Mouse (Mus musculus): ENCODE results near the gene Plekhh2. TPM values are rescaled to one million over a fixed set of nuclear protein-coding genes. Genes with fewer than 3 reads are reported as not detected.

The Plekhh2 gene
- total RNA-seq (2017): not detected in 2 replicates

DNA sequence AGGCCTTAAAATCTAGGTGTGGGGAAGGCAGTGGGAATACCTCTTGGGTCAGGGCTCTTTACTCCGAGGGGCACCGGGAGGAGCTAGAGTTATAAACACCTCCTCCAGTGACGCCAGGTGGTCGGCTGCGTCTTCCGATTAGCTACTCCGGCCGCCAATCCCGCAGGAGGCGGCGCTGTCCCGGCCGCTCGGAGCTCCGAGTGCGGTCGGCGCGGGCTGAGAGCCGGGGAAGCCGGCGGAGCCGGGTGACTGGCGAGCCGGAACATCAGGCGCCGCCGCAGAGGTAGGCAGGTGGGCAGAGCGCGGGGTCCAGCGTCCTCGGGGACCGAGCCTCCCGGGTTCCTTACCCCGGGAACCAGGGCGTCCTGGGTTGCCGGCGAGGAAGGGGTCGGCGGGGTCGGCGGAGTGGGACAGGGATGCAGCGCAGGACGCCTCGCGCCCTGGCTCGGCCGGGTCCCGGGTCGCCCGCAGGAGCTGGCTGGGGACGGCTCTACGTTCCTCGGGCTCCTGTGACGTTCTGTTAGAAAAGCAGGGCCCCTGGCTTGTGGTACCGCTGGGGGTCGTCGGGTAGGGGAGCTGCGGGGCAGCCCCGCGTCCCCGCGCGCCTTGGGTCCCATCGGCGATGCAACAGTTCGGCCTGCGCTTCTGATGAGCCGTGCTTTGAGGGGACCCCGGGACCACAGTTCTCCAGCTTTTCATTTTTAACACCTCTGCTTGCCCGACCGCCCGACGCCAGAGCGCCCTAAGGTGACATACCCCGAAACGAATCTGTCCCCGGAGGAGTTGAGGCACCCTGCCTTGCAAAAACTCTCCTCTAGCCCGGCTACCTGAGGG, at the start of gene Plekhh2:
TSS of gene Plekhh2 (plus strand) at position 214 of the 834 bp plus-strand sequence.
- ATAC-seq (ENCODE audit: extremely low read depth, insufficient number of reproducible peaks, low FRiP score, poor library complexity, severe bottlenecking): no peak

DNA sequence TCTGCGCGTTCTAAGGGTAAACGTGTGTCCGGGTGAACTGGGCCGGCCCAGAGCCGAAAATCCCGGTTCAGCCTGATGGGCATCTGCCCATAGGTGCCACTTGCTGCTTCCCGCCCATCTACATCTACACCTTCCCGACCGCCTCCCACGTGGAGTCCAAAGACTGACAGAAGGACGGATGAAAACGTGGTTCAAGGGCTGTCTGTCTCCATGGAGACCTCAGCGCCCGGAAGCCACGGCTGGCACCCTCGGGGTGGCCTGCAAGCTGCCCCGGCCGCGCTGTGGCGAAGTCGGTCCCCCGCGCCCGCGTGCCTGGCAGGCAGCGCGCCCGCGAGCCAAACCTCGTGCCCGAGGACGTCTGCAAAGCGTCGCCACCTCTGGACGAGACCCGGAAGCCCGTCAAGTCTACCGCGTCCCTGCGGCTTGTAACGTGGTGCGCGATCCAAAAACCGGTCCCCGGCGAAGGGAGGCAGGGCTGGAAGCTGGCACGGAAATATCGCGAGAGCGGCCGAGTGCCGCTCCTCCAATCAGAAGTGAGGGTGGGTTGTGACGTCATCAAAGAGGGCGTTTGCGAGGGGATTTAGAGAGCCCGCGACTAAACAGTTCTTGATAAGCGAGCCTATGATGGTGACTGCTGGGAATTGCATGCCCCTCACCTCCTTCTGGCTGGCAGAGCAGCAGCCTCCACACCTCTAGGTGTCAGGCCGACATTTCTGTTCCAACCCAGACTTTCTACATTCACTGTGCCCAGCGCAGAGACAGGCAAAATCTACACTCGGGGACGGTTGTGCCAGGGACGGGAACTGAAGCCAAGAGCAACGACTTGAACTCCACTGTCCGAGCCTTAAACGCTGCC, 45.7 kb upstream of the Plekhh2 start, which contains the start of gene Thada:
TSS of gene Thada (minus strand) at position 453 of the 856 bp plus-strand sequence.
- ATAC-seq (ENCODE audit: extremely low read depth, insufficient number of reproducible peaks, low FRiP score, poor library complexity, severe bottlenecking): peak; percentile 97

DNA sequence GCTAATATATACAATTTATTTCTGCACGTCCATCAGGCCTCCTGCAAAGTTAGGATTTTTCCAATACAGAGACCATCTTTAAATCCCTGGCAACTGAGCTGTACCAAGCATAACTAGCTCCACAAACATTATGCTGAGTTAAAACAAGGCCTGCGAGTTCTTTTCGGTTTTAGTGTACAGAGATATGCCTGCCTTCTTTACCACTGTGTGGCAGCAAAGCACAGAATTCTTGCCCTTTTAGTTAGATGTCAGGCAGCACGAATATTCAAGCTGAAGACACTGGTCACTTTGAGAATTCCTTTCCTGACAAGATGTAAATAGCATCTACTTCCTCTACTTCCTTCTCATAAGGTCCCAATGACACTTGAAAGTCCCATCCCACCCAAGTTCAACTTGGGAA, 37.4 kb upstream of the Plekhh2 start:
- no peak for ATAC-seq (ENCODE audit: extremely low read depth, insufficient number of reproducible peaks, low FRiP score, poor library complexity, severe bottlenecking)

DNA sequence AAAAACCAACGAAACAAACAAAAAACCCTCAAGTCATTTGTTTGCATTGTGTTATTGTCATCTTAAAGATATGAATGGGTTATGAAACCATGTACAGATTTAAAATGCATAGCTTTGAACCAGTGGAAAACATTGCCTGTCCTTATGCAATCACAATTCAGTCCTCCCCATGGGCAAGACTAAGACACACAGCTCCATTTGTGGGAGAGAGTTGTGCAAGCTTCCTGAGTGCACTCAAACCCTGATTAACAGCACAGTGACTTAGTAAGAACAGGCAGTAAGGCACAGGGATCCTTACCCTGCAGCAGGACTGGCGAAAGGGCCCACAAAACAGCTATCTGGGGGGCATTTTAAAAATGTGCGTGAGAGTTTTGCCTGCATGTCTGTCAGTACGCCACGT, 34.5 kb upstream of the Plekhh2 start:
- no peak for ATAC-seq (ENCODE audit: extremely low read depth, insufficient number of reproducible peaks, low FRiP score, poor library complexity, severe bottlenecking)

DNA sequence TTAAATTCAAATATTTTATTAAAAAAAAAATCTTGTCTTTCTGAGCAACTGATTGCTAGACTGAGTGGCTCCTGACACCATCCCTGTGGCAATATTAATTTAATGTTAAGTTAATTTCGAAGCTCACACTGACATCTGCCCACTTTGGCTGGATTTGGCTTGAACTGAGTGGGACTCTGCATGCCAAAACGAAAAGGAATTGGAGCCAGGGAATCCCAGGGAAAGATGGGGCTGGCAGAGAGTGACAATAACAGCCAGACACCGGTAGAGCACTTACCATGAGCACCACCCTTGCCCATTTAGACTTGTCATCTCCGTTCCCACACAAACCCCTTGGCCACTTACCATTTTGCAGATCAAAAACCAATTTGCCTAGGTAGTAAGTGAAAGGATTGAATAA, 33.4 kb upstream of the Plekhh2 start:
- ATAC-seq (ENCODE audit: extremely low read depth, insufficient number of reproducible peaks, low FRiP score, poor library complexity, severe bottlenecking): no peak

DNA sequence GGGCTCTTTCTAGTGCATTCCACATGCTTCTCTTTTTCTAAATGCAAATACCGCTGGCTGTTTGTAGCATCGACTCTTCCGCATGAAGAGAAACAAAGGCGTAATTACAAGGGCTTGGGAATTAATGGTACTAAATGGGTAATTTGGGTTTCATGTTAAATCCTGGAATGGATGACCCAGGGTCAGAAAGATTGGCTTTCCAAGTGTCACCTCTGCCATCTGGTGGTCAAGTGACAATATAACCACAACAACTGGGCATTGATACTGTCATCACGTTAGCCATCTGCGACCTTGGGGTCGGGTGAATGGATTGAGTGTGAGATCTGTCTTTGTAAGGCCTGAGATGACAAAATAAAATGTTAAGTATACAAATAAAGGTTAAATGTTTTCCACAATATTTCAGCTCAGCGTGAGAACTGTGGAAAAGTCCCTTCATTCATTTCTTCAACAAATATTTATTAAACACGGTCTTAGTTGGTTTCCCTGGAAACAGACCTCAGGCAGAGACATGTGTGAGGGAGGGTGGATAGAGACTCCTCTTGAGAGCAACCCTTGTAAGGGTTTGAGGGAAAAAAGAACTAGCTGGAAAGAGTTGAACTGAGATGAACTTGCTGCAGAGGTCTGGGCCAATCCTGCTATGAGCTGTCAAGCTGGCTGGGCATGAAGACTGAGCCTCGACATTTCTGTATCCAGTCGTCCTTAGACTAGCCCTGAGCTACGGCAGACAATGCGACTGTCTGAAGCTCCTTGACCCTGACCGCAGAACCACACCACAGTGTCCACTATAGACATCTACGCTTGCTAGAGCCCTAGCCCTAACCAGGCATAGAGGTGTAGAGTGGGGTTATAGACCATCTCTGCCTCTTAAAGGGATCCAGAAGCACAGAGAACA, 31.0 kb upstream of the Plekhh2 start:
- ATAC-seq (ENCODE audit: extremely low read depth, insufficient number of reproducible peaks, low FRiP score, poor library complexity, severe bottlenecking): peak; percentile 56; the same call in 1 of the 2 replicates

DNA sequence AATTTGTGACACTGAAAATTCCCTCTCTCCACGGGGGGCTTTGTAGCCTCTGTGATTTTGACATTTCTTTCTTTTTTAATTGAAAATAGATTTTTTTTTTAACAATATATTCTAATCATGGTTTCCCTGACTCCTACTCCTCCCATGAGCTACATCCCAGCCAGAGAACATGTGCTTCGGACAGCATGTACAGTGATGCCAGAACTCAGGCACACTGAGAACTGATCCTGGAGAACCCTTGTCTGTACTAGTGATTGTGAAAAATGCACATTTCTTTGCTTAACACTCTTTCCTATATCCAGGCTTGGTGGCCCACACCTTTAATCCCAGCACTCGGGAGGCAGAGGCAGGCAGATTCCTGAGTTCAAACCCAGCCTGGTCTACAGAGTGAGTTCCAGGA, 28.9 kb upstream of the Plekhh2 start:
- ATAC-seq (ENCODE audit: extremely low read depth, insufficient number of reproducible peaks, low FRiP score, poor library complexity, severe bottlenecking): no peak

DNA sequence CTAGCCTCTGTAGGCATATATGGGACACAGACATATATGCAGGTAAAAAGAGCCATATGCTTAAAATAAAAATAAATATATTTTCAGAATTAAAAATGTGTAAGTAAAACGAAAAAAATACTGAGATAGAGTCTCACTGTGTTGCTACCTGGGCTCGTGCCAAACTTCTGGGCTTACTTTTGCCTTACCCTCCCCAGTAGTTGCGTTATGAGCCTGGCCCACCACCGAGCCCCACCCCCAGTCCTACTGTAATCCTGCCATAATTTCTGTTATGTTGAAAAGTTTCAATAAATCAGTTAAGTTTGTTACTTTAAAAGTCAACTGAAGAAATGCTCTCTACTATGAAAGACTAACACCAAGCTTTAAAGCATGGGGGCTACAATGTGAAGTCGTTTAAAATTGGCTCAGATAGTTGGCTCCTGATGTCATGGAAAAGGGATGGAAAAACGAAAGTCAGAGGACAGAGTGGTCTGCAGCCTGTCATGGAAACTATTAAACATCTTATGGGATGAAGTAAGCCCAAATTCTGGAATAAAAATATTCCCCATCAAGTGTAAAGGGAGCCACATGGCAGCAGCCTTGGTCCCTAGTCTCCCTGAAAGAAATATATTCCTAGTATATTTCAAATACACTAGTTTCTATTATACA, 27.9 kb upstream of the Plekhh2 start:
- ATAC-seq (ENCODE audit: extremely low read depth, insufficient number of reproducible peaks, low FRiP score, poor library complexity, severe bottlenecking): no peak

DNA sequence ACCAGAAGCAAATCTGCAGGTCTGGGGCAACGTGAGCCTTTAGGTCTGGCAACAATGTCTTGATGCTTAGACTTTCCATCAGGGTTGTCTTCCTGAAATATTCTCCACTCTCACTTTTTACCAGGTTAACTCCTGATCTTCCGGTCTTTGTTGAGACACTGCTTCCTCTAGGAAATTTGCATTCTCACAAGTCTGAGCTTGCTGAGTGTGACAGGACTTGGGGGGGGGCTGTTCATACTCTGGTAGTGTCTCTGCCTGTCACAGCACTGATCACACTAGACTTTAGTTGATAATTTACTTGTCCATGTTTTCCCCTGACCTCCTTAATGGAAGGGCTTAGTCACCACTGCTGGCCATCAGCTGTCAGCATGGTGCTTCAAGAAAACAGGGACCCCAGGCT, 24.3 kb upstream of the Plekhh2 start:
- ATAC-seq (ENCODE audit: extremely low read depth, insufficient number of reproducible peaks, low FRiP score, poor library complexity, severe bottlenecking): no peak

DNA sequence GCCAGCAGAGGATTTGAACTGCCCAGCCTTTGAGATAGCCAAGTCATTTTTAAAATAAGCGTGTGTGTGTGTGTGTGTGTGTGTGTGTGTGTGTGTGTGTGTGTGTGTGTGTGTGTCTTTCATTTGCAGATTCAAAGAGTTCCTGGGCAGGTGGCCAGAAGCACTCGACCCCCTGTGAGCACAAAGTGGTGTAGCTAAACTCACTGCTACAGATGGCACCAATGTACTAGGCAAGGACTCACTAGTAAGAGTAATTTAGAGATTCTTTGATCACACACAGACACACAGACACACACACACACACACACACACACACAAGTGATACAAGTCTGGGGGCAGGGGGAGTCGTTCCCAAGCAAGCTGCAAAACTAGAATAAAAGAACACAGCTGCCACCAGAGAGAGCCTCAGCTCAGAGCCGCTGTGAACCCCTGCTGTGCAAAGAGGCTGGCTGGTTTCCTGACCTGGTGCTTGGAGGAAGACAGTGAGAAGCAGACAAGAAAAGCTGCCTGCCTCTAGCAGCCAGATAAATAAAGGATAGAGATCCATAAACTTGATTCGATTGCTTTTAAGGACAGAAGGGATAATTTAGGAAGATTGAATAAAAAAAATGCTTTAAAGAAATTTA, 19.3 kb upstream of the Plekhh2 start:
- ATAC-seq (ENCODE audit: extremely low read depth, insufficient number of reproducible peaks, low FRiP score, poor library complexity, severe bottlenecking): no peak

DNA sequence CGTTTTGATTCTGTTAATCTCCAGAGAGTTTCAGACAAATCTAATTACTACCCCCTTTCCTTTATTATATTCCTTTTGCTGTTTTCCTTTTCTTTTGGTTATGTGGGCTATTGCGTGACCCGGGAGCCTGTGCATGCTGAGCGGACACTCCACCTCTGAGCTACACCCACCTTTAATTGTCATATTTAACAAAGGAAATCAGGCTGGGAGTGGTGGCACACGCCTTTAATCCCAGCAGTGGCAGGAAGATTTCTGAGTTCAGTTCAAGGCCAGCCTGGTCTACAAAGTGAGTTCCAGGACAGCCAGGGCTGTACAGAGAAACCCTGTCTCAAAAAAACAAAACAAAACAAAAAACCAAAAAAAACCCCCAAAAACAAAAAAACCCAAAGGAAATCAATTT, 14.7 kb upstream of the Plekhh2 start:
- ATAC-seq (ENCODE audit: extremely low read depth, insufficient number of reproducible peaks, low FRiP score, poor library complexity, severe bottlenecking): no peak

DNA sequence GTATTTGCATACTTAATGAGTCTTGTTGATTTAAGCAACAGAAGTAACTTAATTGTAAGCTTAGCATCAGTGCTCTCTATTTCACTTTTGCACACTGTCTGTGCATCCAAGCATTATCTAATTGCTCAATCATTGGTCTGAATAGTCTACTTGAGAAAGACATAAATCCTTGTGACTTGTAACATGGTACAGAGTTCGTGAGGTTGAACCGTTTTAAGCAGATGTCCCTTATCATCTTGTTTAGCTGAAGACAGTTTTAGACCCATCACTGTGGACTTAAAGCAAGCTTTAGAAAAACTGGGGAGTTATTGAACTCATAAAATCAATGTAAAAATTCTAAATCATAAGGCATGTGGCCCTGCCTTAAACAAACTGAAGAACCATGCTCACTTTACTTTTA, 14.1 kb upstream of the Plekhh2 start:
- no peak for ATAC-seq (ENCODE audit: extremely low read depth, insufficient number of reproducible peaks, low FRiP score, poor library complexity, severe bottlenecking)

DNA sequence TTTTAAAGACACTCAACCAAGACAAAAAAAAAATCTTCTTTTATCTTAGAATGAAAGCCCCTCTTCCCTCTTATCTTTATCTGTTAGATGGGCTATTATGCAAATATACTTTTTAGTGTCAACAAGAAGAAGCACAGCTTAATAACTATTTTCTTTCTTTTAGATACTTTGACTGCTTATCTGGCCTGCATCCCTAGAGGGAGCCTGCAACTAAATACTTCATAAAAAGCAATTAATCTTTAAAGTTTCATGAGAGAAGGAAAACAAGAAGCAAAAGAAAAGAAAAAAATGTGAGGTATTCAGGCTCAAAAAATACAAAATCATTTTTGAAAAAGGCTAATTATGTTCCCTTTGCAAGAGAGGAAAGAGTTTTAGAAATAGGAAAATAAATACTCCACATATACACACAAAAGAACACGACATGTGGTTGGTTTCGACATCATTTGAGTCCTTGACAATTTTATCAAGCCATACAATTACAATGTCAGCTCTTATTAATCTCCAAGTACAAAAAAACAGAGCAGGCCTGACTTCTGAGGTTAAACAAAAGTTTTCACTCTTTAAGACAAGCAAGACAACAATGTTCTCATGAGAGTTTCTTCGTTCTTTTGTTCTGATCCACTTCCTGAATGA, 13.6 kb upstream of the Plekhh2 start:
- ATAC-seq (ENCODE audit: extremely low read depth, insufficient number of reproducible peaks, low FRiP score, poor library complexity, severe bottlenecking): no peak

DNA sequence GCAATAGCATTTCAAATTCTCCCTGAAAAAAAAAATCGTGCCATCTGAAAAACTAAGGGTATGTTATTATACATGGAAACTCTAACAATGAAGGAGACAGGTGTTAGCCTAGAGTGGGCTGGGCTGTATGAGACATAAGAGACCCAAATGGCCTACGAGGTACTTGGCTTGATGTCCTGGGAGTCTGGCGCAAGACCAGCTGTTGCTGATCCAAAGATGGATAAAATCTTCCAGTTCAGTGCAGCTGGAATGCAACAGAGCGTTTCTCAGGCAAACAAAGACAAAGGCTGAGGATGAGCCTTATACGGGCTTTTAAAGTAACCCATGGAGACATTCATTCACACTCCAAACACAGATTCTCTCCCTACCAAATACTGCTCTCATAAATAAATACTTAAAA, 13.1 kb upstream of the Plekhh2 start:
- ATAC-seq (ENCODE audit: extremely low read depth, insufficient number of reproducible peaks, low FRiP score, poor library complexity, severe bottlenecking): no peak

DNA sequence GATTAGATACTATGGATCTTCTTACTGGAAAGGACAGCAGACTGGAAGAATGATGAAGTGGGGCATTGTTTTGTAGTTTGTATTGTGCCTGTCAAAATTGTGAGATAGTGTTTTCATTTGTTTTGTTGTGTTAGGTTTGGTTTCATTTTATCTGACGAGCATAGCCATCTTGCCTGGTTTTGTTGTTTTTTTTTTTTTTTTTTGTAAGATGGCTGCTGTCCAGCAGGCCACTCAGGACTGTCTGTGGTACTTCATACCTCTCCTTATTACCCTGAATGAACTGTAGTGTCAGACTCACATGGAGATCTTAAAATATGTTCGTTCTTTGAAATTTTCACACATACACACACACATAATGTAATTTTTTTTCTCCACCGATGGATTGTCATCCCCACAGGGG, 9.4 kb upstream of the Plekhh2 start:
- no peak for ATAC-seq (ENCODE audit: extremely low read depth, insufficient number of reproducible peaks, low FRiP score, poor library complexity, severe bottlenecking)

DNA sequence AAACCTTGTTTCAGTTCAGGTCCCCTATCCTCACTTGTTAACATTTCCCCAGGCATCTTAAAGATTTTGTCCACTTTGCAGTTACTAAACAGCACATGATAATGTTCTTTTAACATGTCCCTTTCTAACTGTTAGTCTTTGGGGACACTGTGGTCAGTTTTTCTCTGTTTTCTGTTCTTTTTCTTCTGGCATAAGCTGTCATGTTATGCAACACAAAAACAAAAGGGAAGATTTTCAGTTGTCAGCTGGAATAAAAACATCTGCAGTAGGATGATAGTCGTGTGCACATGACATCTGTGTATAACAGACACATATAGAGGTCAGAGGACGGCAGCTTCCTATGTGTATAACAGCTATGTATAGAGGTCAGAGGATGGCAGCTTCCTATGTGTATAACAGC, 5.8 kb upstream of the Plekhh2 start:
- ATAC-seq (ENCODE audit: extremely low read depth, insufficient number of reproducible peaks, low FRiP score, poor library complexity, severe bottlenecking): no peak

DNA sequence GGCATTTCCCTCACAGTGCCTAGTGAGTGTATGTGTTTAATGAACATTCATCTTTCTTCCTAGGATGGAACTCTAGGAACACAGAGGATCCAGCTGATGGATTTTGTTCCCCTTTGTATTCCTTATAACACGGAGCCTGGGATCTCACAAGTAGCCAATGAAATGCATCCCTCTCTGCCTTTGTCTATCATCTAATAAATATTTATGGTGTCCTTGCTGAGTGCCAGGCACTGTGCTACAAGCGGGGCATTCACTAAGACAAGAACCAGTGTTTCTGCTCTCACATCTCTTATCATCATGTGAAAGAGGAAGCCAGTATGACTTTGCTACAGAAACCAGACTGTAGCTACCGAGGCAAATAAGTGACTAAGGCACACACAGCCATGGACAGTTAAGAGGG, 3.0 kb upstream of the Plekhh2 start:
- no peak for ATAC-seq (ENCODE audit: extremely low read depth, insufficient number of reproducible peaks, low FRiP score, poor library complexity, severe bottlenecking)

DNA sequence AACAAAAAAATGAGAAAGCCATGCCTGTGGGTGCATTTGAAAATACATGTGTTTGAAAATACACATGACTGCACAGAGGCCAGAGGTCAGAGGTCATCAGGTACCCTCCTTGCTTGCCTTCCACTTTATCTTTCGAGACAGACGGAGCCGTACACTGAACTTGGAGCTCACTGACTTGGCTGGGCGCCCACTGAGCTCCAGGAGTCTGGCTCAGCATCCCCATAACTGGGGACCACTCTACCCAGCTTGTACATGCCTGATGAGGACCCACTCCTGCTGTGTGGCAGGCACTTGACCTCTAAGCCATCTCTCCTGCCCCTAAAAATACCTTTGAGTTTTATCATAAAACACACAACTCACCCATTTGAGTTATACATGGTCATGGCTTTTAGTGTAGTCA, 2.5 kb upstream of the Plekhh2 start:
- ATAC-seq (ENCODE audit: extremely low read depth, insufficient number of reproducible peaks, low FRiP score, poor library complexity, severe bottlenecking): no peak

Measured in neutrophil, adult 5-6 weeks (primary cell).